Mouse (Mus musculus) effector memory CD4-positive, alpha-beta T cell, adult 5 months (primary cell): Measurements from ENCODE around the gene Fam102a. TPM values are rescaled to one million over a fixed set of nuclear protein-coding genes. Genes with fewer than 3 reads are reported as not detected.

Experiments used
- polyA plus RNA-seq: library from polyadenylated mRNA; unstranded; fragments of 100-300 nt; shearing (Covaris generic); gene quantifications from one replicate; pipeline ENCODE4 v1.2.1, GENCODE M21; 2017

Gene Fam102a
- polyA plus RNA-seq = 148 TPM

DNA sequence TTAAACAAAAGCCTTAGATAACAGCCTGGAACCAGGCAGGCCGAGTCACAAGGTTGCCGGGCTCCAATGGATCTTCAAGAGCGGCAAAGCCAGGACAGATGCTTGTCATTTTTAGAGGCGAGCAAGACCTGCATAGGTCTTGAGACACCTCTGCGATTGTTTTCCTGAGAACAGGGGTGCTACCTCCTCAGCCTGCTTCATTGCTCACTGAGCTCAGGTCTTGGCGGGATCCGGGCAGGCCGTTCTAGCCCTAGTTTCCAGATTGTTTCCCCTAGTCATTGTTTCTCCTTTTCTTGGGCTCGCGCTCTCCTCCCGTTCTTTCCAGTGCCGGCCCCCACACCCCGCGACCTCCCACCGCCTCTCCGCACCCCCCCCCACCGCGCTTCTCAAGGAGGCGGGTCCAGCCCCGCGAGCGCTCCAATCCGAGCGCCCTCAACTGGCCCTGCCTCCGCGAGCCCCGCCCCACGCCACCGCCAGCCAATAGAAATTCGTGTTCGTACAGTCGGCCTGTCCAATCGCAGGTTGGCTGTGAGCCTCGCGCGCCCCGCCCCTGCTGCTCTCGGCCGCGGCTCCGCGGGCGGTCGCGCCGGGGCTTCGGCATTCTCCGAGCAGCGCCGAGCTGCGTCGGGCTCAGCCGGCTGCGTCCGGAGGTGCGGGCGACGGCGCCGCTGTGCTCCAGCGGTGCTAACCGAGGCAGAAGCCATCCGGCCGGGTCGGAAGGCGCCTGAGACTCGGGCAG, at the start of gene Fam102a:
TSS of gene Fam102a (plus strand) at position 600 of the 739 bp plus-strand sequence.

DNA sequence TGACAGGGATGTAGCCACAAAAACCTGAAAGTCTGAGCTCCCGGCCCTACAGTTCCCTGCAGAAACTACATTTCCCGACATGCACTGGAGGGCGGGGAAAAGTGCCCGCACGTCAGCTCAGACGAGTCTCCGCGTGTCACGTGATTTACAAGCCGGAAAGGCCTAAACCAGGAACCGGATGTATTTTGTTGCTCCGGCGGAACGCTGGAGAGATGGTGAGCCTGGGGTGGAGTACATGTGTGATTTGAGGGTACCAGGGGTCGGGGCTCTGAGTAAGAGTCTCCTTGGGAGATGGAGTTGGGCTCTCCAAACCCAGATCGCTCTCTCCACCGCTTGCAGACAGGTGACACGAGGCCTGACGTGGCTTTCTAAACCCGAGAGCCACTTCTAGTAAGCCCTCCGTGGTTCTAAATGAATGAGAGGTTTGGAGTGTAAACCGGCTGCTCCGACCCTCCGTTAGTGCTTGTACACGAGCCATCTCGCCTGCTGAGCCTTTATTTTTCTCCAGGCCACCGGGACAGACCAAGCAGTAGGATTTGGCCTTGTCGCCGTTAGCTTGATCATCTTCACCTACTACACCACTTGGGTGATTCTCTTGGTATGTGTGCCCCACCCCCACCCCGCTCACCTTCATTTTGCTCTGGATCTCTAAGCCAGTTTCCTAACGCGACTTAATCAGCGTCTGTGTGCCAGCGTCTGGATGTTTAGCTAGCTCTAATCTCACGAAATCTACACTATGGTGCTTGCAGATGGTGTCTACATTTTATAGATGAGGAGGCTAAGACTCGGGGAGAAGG, 35.8 kb downstream of the Fam102a start, which contains the start of gene Dpm2:
TSS of gene Dpm2 (plus strand) at position 161 of the 797 bp plus-strand sequence.

DNA sequence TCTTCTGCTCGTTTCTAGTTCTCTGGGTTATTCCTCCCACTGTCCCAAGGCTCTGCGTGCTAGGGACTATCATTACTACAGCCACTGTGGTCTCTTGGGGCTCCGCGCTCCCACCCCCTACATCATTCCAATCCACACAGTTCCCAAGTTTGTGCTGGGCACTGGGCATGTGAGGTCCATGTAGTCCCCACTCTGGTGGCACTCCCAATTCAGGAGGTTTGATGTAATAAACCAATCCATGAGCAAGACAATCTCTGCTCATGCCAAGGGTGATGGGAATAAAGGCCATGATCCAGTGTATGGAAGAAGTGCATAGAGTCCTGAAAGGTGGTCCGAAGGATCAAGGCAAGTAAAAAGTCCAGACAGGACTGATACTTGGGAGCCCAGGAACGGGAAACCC, 39.4 kb downstream of the Fam102a start, which contains the start of gene Pip5kl1:
TSS of gene Pip5kl1 (plus strand) at position 301 of the 400 bp plus-strand sequence.

DNA sequence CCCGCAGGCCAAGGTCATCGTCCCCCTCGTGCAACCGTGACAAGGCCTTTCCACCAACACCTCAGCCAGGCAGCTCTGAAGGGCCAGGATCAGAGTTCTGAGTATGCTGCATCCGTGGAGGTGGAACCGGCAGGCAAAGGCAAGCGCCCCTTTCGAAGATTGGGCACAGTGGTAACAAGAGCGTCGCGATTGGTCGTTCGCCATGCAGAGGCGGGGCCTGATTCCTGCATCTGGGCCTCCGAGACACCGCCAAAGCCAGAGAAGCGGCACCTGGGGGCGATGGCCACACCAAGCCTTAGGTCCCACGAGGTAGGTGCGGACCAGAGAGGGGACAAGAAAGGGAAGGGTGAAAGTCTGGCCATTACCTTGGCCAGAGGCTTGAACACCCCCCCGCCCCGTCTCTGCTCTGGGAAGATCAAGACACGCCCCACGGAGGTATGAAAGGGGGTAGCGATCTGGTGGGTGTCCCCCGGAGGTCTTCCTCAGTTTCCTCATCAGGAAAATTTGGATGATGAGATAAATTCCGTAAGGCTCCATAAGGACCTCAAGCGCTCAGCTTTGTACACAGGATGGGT, 40.5 kb downstream of the Fam102a start, which contains the start of gene 9430097D07Rik:
TSS of gene 9430097D07Rik (minus strand) at position 99 of the 575 bp plus-strand sequence.

DNA sequence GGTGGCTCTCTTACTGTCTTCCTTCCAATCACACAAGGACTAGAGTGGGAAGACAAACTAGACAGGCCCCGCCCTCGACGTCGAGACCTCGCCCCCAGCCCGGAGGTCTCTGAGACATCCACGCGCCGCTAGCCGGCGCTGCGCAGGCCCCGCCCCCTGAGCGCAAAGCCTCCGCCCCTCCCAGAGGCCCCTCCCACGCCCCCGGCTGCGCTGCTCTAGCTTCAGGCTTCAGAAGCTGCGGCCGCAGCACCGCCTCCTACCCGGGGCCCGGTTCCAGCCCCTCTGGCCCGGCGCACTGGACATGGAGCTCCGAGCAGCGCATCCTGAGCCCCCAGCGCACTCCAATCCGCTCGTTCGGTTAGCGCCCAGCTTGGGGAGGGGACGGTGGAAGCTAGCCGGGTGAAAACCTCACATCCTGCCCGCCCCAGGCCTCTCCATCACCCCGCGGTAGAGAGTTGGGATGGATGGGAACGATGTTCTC, 51.8 kb downstream of the Fam102a start, which contains the start of gene St6galnac4:
TSS of gene St6galnac4 (plus strand) at position 225 of the 481 bp plus-strand sequence.

DNA sequence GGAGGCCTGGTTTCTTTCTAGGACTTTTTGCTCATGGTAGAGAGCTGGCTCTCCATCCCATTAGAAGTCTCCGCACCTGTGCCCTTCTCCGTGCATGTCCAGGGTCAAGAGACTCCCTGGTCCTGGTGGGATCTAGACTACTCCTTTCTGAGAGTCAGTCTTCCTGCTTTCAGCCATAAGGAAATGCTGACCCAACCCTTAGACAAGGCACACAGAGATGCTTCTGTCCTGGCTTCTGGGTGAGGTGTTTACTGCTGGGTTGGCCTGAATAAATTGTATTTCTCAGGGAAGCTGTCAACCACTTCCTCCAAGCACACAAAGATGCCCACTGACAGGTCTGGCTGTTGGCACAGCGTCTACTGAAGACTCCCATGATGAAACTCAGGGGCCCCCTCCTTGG, 64.3 kb downstream of the Fam102a start, which contains the start of gene St6galnac6:
TSS of gene St6galnac6 (plus strand) at position 301 of the 400 bp plus-strand sequence.

Other genes with a start within 250 kb of the Fam102a start
- 31.9 TPM for gene Golga2, start 247.9 kb upstream of the Fam102a start, polyA plus RNA-seq
- 170 TPM for gene Swi5, start 247.3 kb upstream of the Fam102a start, polyA plus RNA-seq
- 118 TPM for gene Ciz1, start 183.0 kb upstream of the Fam102a start, polyA plus RNA-seq
- not detected for gene Dnm1, start 182.0 kb upstream of the Fam102a start, polyA plus RNA-seq
- 43.5 TPM for gene 1110008P14Rik, start 153.4 kb upstream of the Fam102a start, polyA plus RNA-seq
- gene Lcn2, start 147.1 kb upstream of the Fam102a start, polyA plus RNA-seq = not detected
- gene Ptges2, start 139.4 kb upstream of the Fam102a start, polyA plus RNA-seq = 11.4 TPM
- gene Naif1, start 84.9 kb upstream of the Fam102a start, polyA plus RNA-seq = 6.4 TPM
- gene Slc25a25, start 83.9 kb upstream of the Fam102a start, polyA plus RNA-seq = 41.6 TPM
- gene Dpm2, start 35.5 kb downstream of the Fam102a start, polyA plus RNA-seq = 68.5 TPM
- not detected for gene Pip5kl1, start 39.5 kb downstream of the Fam102a start, polyA plus RNA-seq
- gene 9430097D07Rik, start 40.4 kb downstream of the Fam102a start, polyA plus RNA-seq = not detected
- 25.4 TPM for gene St6galnac4, start 51.8 kb downstream of the Fam102a start, polyA plus RNA-seq
- gene St6galnac6, start 64.4 kb downstream of the Fam102a start, polyA plus RNA-seq = 2.7 TPM
- not detected for gene Ak1, start 86.4 kb downstream of the Fam102a start, polyA plus RNA-seq
- gene Eng, start 111.3 kb downstream of the Fam102a start, polyA plus RNA-seq = not detected
- gene Fpgs, start 168.8 kb downstream of the Fam102a start, polyA plus RNA-seq = 14.1 TPM
- 126 TPM for gene Cdk9, start 177.7 kb downstream of the Fam102a start, polyA plus RNA-seq
- 62.7 TPM for gene Sh2d3c, start 185.7 kb downstream of the Fam102a start, polyA plus RNA-seq
- not detected for gene 6330409D20Rik, start 205.7 kb downstream of the Fam102a start, polyA plus RNA-seq
- 39.1 TPM for gene Tor2a, start 221.9 kb downstream of the Fam102a start, polyA plus RNA-seq
- 2.0 TPM for gene Ttc16, start 240.3 kb downstream of the Fam102a start, polyA plus RNA-seq
- 12.3 TPM for gene Ptrh1, start 240.5 kb downstream of the Fam102a start, polyA plus RNA-seq
- 2.5 TPM for gene Cfap157, start 249.1 kb downstream of the Fam102a start, polyA plus RNA-seq